Mouse (Mus musculus) heart, embryonic 10.5 days (tissue): Measurements from ENCODE around the gene Nxn. TPM values are rescaled to one million over a fixed set of nuclear protein-coding genes. Genes with fewer than 3 reads are reported as not detected.

ENCODE experiments used
- DNase-seq: peaks from one replicate; pipeline ENCODE4 v3.0.0-alpha.2; 2017; ENCODE audit warnings: low spot score
- H3K27ac ChIP-seq: fragments of 300-500 bp; sonication (generic); 2 replicates; pipeline ENCODE4 v1.5.1; 2016; ENCODE audit warnings: mild to moderate bottlenecking
- H3K27me3 ChIP-seq: fragments of 300-500 bp; sonication (generic); 2 replicates; pipeline ENCODE4 v1.6.1; 2016; ENCODE audit warnings: mild to moderate bottlenecking; ENCODE audit not compliant: poor library complexity, insufficient read depth, severe bottlenecking
- H3K36me3 ChIP-seq: fragments of 300-500 bp; sonication (generic); 2 replicates; pipeline ENCODE4 v1.6.1; 2016; ENCODE audit warnings: mild to moderate bottlenecking, moderate library complexity
- H3K4me1 ChIP-seq: fragments of 300-500 bp; sonication (generic); 2 replicates; pipeline ENCODE4 v1.6.1; 2016; ENCODE audit warnings: mild to moderate bottlenecking
- H3K4me3 ChIP-seq: fragments of 300-500 bp; sonication (generic); 2 replicates; pipeline ENCODE4 v1.5.1; 2016; ENCODE audit warnings: mild to moderate bottlenecking, moderate library complexity
- H3K9me3 ChIP-seq: fragments of 300-500 bp; sonication (generic); 2 replicates; pipeline ENCODE4 v1.6.1; 2016; ENCODE audit warnings: mild to moderate bottlenecking, moderate library complexity
- WGBS: fragments of 180-500 bp; shearing (Covaris S2); methylation state at CpG from one replicate; pipeline ENCODE4 v1.1.7; 2016; 5-methylcytosine and 5-hydroxymethylcytosine counted together
- polyA plus RNA-seq: library from polyadenylated mRNA; unstranded; fragments of >200 nt; fragmentation: Nextera tagmentation; extraction: Ambion mirVana; gene quantifications from 2 replicates; pipeline ENCODE4 v1.2.1, GENCODE M21; 2016

The Nxn gene
- polyA plus RNA-seq, 1 experiment from 2014 or later, result 34.5 TPM

DNA sequence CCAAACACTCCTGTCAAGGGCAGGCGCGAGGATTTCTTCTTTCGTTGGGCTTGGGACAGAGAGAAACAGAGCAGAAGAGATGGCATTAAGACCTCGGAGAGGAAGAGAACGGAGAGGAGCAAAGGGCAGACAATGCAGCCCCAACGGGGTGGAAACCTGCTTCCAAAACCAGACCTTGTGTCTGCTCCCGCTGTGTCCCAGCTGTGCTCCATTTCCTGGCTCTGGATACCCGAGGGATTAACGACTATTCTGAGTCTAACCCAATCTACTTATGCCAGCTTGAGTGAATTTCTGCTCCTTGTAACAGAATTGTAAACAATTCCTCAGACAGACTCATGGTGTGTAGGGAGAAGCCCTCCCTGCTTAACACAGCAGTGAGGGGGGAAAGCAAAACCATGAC lies 104.1 kb downstream of the Nxn start:
- Histone ChIP-seq H3K36me3 (peaks cover 4% of the 10 kb centered on the region; the same call in 1 of the 2 replicates), H3K9me3 (no peaks in the 10 kb centered on the region), H3K27me3 (no peaks in the 10 kb centered on the region), H3K27ac (peak overlapping the region; percentile 42), H3K4me1 (peaks cover 76% of the 10 kb centered on the region), H3K4me3 (no peak overlapping the region)
- 15% methylated on average over 9 of the region's 9 CpGs for WGBS
- no peak for DNase-seq

DNA sequence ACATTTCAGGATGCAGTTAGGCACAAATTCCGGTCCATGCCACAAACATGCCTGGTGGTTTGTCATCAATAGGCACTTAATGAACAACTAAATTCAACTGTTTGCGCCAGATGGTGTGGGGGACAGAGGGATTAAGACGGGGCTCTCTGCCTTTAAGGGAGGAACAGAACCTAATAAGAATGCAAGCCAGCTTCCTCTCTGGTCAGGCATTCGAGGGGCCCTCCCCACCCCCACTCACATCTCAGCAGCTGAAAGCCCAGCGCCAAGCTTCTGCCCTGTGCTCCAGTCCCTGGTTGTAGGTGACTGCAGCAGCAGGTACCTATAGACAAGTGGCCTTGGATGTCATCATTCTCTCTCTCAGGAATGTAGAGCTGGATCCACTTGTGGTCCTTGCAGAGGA lies 104.9 kb downstream of the Nxn start:
- H3K36me3 ChIP-seq, result peaks cover 4% of the 10 kb centered on the region; the same call in 1 of the 2 replicates
- no peak overlapping the region for H3K4me3 ChIP-seq
- 65% methylated on average over 5 of the region's 5 CpGs for WGBS
- no peak for DNase-seq
- no peaks in the 10 kb centered on the region for H3K27me3 ChIP-seq
- H3K27ac ChIP-seq, result peak overlapping the region; percentile 3; the same call in 1 of the 2 replicates
- H3K9me3 ChIP-seq, result no peaks in the 10 kb centered on the region
- peaks cover 71% of the 10 kb centered on the region for H3K4me1 ChIP-seq

DNA sequence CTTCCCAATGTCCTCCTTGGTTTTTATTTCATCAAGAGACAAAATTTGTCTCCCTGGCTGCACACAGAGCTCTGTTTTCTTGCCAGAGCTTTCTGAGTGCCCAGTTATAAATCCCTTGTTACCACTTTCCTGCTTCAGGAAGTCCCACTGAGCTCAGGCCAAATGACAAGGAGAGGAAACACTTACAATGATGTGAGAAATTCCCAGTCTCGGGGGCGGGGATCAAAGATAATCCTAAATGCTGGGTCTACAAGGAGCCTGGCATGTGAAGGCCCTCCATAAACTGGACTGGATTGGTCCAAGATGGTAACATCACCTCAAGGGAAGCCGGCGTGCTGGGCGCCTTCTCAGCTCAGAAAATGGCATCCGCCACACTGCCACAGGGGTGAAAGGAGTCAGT lies 106.1 kb downstream of the Nxn start:
- no peak overlapping the region for H3K4me3 ChIP-seq
- whole genome bisulfite sequencing, result 65% methylated on average over 6 of the region's 6 CpGs
- no peaks in the 10 kb centered on the region for H3K27me3 ChIP-seq
- DNase-seq, result no peak
- H3K4me1 ChIP-seq, result peaks cover 72% of the 10 kb centered on the region
- H3K9me3 ChIP-seq, result no peaks in the 10 kb centered on the region
- peak overlapping the region; percentile 77 for H3K27ac ChIP-seq
- peaks cover 4% of the 10 kb centered on the region; the same call in 1 of the 2 replicates for H3K36me3 ChIP-seq

DNA sequence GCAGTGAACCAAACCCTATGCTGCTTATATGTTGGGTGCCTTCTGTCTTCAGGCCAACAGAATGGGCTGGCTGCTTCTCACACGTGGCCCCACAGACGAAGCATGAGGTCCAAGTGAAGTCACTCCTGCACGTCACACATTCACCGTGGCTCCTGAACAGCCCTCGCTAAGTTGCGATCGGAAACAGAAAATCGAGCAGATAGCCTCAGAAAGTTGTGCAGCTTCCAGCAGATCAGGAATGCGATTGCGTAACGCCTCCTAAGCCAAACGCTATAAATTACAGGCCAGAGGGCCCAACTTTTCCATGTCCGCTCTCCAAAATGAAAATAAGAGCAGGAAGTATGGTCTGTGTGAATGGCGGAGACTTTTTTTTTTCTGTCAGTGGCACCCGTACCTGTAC lies 106.5 kb downstream of the Nxn start:
- no peak overlapping the region for H3K4me3 ChIP-seq
- 52% methylated on average over 15 of the region's 15 CpGs for WGBS
- no peaks in the 10 kb centered on the region for H3K27me3 ChIP-seq
- peaks cover 72% of the 10 kb centered on the region for H3K4me1 ChIP-seq
- no peak for DNase-seq
- no peaks in the 10 kb centered on the region for H3K9me3 ChIP-seq
- peak overlapping the region; percentile 77 for H3K27ac ChIP-seq
- H3K36me3 ChIP-seq, result peaks cover 4% of the 10 kb centered on the region; the same call in 1 of the 2 replicates

DNA sequence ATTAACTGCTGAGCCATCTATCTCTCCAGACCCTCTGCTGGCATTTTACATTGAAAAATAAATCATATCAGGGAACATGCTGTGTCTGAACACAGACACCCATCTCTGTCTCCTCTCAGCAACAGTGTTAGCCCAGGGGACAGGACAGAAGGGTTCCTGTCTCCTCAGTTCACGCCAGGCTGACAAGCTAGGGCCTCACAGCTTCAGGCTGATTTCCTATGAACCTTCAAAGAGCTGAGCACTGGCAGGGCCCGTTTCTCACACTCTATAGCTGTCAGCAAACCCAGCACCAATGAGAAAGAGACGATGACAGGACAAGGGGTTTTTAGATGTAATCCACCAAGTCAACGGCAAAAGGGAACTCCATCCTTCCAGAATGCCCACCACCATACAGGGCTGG lies 107.0 kb downstream of the Nxn start:
- no peak overlapping the region for H3K4me3 ChIP-seq
- WGBS, result 34% methylated on average over 4 of the region's 4 CpGs
- no peaks in the 10 kb centered on the region for H3K27me3 ChIP-seq
- DNase-seq, result no peak
- peak overlapping the region; percentile 77 for H3K27ac ChIP-seq
- peaks cover 4% of the 10 kb centered on the region; the same call in 1 of the 2 replicates for H3K36me3 ChIP-seq
- peaks cover 73% of the 10 kb centered on the region for H3K4me1 ChIP-seq
- H3K9me3 ChIP-seq, result no peaks in the 10 kb centered on the region

DNA sequence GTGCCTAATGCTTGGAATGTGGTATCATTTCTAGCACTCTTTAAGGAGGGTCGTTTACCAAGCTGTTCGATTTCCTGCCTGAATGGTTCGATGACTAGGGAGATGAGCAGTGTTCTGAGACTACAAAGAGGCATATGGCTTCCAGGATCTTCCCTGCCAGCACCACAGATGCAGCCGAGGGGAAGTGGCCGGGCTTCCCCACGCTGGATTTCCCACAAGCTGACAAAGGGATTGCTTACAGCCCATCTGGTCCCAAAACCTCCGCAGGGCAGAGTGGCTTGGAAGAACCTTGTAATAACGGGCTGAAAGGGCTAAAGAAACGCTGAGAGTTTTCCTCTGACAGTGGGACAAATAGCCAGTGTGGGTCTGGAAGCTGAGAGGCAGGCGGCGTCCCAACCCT lies 108.6 kb downstream of the Nxn start:
- no peak for DNase-seq
- 61% methylated on average over 11 of the region's 11 CpGs for WGBS
- Histone ChIP-seq H3K36me3 (peaks cover 4% of the 10 kb centered on the region; the same call in 1 of the 2 replicates), H3K27ac (peak overlapping the region; percentile 67), H3K9me3 (no peaks in the 10 kb centered on the region), H3K4me3 (no peak overlapping the region), H3K4me1 (peaks cover 78% of the 10 kb centered on the region), H3K27me3 (no peaks in the 10 kb centered on the region)

DNA sequence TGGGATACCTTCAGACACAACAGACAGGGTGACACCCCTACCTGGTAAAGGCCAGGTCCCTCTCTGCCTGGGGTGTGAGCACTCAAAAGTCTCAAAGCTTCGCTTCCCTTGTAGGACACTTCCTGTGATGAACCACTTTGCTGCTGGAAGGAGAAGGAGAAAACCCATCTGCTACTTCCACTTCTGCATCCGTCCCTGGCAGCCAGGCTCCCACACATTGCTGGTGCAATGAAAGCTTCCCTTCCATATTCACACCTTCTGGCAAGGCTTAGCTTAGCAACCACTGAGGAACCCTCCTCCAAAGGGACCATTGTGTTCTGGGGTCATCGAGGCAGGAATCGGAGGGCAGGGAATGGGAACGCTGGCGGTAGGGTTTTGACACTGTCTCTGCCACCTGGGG lies 110.3 kb downstream of the Nxn start:
- no peak overlapping the region for H3K4me3 ChIP-seq
- H3K36me3 ChIP-seq, result peaks cover 3% of the 10 kb centered on the region; the same call in 1 of the 2 replicates
- no peak overlapping the region; the same call in 1 of the 2 replicates for H3K27ac ChIP-seq
- 82% methylated on average over 6 of the region's 6 CpGs for WGBS
- H3K27me3 ChIP-seq, result no peaks in the 10 kb centered on the region
- H3K9me3 ChIP-seq, result peaks cover 3% of the 10 kb centered on the region; the same call in 1 of the 2 replicates
- peaks cover 76% of the 10 kb centered on the region for H3K4me1 ChIP-seq
- no peak for DNase-seq

DNA sequence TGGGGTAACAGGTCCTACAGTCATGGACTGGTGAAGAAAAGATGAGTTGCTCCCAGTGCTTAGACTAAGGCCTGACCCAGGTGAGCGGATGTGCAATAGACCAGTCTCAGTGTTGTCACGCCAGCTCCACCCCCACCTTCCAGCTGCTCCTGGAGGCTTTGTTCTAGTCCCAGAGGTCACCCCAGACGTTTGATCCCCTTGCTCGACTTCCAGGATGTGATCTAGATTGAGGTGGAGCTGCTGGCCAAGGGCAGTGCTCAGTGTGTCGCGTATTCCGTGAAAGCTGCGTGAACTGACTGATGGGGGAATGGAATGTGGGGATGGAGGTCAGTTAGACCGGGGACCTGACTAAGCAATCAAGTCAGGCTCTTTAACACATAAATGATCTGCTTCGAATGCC lies 111.6 kb downstream of the Nxn start:
- Histone ChIP-seq H3K27me3 (no peaks in the 10 kb centered on the region), H3K9me3 (peaks cover 4% of the 10 kb centered on the region; the same call in 1 of the 2 replicates), H3K36me3 (peaks cover 6% of the 10 kb centered on the region; the same call in 1 of the 2 replicates), H3K4me3 (no peak overlapping the region), H3K27ac (peak overlapping the region; percentile 56; the same call in 1 of the 2 replicates), H3K4me1 (peaks cover 68% of the 10 kb centered on the region)
- no peak for DNase-seq
- WGBS, result 42% methylated on average over 10 of the region's 10 CpGs

DNA sequence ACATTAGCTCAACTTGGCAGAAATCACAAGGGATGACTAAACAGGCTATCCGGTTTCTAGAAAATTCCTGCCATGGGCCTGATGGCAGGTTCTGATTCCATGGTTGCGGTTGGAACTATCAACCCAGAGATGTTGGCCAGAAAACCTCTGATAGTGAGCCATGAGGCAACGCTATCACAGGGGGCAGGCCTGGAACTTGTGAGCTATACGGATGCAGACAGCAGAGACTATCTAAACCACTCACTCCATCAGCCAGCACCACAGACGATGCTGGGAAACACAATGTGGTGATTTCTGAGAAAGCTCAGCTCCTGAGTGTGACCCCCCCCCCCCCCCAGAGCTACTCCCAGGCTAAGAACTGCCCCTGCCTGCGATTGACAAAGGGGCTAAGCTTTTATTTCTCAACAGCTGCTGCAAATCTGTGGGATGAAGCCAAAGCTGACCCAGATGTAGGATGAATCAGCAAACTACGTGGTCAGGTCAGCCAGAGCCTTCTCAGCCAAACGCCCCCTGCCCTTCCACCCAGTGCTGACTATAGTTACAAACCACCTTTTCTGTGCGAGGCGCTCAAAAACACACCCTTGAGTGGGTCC lies 112.3 kb downstream of the Nxn start:
- no peak for DNase-seq
- Histone ChIP-seq H3K36me3 (peaks cover 6% of the 10 kb centered on the region; the same call in 1 of the 2 replicates), H3K4me3 (no peak overlapping the region), H3K27ac (peak overlapping the region; percentile 56; the same call in 1 of the 2 replicates), H3K4me1 (peaks cover 64% of the 10 kb centered on the region), H3K9me3 (peaks cover 4% of the 10 kb centered on the region; the same call in 1 of the 2 replicates), H3K27me3 (no peaks in the 10 kb centered on the region)
- 37% methylated on average over 10 of the region's 10 CpGs for WGBS

DNA sequence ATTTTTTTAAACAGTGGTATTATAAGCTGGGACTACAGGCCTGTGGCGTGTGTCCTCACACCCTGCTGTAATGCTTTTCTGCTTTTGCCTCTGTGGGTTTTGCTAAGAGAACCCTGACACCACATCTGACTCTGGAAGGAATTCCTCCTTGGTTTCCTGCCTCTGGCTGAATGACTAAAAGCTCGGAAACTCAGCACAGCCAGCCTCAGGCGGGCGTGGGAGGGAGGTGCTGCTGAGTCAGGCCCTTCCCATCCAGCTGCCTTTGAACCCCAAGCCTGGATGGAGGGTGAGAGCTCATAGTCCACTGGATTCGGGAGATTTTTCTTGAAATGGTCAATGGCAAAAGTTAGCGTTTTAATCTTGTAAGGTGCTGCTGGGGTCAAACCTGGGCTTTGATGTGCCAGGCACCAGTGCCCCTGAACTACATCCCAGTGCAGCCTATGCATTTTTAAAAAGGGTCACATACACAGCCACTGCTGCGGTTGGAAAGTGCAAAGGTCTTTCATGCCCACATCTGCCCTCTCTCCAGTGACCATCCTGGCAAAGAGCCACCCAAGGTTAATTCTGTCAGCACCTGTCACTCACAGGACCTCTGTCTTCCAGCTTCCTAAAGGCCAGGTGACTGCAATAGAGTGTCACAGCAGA lies 113.4 kb downstream of the Nxn start:
- Histone ChIP-seq H3K36me3 (peaks cover 6% of the 10 kb centered on the region; the same call in 1 of the 2 replicates), H3K9me3 (peaks cover 4% of the 10 kb centered on the region; the same call in 1 of the 2 replicates), H3K27ac (0 out of 2 replicates have a peak overlapping the region, but pooled peaks have one; percentile 29), H3K27me3 (no peaks in the 10 kb centered on the region), H3K4me3 (no peak overlapping the region), H3K4me1 (peaks cover 62% of the 10 kb centered on the region)
- no peak for DNase-seq
- WGBS, result 56% methylated on average over 7 of the region's 7 CpGs

DNA sequence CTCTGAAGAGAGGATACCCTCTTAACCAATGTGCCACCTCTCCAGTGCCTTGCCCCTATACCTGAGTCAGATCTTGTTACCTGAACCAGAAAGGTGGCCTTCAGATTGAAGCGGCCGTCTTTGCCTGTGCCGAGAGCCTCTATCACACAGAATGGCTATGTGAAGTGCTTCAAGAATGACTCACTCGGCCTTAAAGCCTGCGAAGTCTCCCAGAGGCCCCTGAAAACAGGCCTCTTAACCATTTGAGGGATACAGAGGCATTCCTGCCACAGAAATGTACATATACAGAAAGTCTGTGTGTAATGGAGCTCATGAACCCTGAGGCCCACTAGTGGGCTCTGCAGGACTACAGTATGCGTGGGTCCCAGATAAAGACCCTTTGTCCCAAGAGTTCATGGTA lies 115.1 kb downstream of the Nxn start:
- peaks cover 6% of the 10 kb centered on the region; the same call in 1 of the 2 replicates for H3K36me3 ChIP-seq
- no peak overlapping the region for H3K4me3 ChIP-seq
- no peak overlapping the region for H3K27ac ChIP-seq
- DNase-seq, result no peak
- H3K27me3 ChIP-seq, result no peaks in the 10 kb centered on the region
- WGBS, result 79% methylated on average over 6 of the region's 6 CpGs
- H3K4me1 ChIP-seq, result peaks cover 63% of the 10 kb centered on the region
- H3K9me3 ChIP-seq, result peaks cover 4% of the 10 kb centered on the region; the same call in 1 of the 2 replicates

DNA sequence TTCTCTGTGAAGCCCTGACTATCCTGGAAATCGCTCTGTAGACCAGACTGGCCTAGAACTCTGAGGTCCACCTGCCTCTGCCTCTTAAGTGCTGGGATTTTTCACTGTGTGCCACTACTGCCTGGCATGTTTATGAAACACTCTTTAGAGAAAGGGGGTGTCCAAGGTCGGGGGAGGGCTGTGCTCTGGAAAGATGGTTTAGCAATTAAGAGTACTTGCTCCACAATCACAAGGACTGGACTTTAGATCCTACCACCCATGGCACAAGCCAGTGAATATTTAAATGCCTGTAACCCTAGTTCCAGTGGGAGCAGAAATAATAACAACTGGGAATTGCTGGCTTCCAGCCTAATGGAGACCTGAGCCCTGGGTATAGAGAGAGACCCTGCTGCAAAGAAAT lies 119.0 kb downstream of the Nxn start:
- peaks cover 17% of the 10 kb centered on the region; the same call in 1 of the 2 replicates for H3K36me3 ChIP-seq
- peaks cover 4% of the 10 kb centered on the region; the same call in 1 of the 2 replicates for H3K9me3 ChIP-seq
- DNase-seq, result no peak
- no peaks in the 10 kb centered on the region for H3K27me3 ChIP-seq
- 68% methylated on average over 2 of the region's 2 CpGs for WGBS
- peaks cover 29% of the 10 kb centered on the region; the same call in 1 of the 2 replicates for H3K4me1 ChIP-seq
- no peak overlapping the region for H3K4me3 ChIP-seq
- H3K27ac ChIP-seq, result peak overlapping the region; percentile 10
